Mouse (Mus musculus) spleen, postnatal 36 days (tissue): ENCODE measurements around the gene Htr2c.

Experiments used
- DNase-seq, 2 experiments: peaks; one replicate each; pipeline ENCODE4 v3.0.0; 2022; ENCODE audit warnings: low spot score in 2 of 2, mixed read lengths in 1 of 2

The Htr2c gene

DNA sequence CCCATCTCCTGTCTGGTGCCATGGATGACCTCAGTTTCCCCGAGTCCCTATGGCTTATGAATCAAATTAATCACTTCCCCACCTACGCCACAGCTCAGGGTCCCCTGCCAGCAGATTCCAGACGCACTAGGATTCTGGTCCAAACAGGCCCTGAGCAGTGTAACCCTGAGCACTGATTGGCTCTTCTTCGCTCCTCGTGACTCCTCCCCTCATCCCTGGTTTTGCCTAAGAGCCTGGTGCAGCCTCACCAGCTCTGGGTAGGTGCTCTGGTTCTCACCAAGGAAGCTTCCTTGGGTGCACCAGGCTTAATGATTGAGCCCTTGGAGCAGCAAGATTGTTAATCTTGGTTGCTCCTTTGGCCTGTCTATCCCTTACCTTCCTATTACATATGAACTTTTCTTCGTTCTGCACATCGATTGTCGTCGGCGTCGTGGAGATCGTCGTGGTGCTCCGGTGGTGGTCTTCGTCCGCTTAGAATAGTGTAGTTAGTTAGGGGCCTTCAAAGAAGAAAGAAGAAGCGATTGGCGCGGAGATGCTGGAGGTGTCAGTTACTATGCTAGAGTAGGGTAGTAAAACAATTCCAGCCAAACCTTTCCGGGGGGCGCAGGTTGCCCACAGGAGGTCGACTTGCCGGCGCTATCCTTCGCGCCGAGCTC is at the start of gene Htr2c:
Htr2c (plus strand) TSS at position 256 of the 656 bp plus-strand sequence.
- no peak for DNase-seq

DNA sequence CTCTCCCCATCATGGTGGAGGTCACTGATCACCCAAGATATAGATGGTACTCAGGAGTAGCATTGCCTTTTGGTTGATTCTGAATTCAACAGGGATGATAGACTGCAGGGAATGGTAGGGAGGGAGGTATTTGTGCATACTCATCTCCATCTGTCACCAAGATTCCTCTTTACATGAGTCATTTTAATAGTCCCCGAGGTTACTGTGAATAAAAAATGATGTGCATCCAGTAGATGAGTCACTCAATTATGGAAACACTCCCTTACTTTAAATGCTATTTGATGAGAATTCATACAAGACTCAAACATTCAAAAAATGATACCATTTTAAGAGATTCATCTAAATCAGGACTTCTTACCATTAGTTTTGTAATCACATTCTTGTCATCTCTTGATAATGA is 34.1 kb upstream of the Htr2c start:
- no peak for DNase-seq

DNA sequence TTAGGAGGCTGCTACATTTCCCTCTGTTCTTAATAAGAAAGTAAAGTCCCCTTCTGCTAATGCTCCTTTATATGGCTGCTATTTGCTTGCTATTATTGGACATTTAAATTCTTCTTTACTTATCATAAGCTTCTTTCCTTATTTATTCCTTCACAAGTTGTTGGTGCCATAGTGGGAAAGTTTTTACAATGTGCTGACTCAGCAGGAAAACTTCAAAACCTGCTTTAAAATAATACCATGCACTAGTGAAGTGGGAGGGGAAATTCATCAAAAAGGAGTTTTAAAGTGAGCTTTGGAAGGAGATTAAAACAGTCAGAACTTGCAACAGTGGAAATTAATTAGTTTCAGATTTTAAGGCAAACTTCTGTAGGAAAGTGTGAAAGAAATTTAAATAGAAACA is 26.0 kb upstream of the Htr2c start:
- no peak for DNase-seq

DNA sequence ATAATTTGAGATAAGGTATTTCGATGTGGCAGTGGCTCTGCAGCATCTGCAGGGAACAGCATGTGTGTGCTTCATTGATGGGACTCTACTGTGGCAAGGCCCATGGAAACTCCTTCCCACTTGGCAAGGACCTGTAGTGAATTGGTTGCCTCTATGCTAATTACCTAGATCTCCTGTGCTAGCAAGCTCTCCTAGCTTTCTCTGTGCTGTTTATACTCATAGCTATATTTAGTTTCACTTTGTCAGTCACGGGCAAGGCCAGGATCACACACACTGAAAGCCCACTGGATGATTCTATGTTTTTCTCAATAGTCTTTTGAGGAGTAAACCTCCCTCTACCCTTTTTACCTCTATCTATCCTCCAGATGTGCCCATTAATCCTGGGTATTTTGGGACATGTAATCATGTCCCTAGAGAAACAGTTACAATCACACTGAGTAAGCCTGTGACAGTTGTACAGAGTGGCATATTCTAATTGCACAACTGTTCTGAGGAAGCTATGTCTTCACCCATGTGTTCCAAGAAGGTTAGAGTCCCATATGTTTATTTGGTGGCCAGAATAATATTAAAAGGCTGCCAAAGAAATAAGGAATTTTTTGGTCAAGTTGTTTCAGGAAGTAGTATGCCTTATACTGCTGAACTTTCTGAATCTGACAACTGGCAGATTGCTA is 16.0 kb upstream of the Htr2c start:
- no peak for DNase-seq

DNA sequence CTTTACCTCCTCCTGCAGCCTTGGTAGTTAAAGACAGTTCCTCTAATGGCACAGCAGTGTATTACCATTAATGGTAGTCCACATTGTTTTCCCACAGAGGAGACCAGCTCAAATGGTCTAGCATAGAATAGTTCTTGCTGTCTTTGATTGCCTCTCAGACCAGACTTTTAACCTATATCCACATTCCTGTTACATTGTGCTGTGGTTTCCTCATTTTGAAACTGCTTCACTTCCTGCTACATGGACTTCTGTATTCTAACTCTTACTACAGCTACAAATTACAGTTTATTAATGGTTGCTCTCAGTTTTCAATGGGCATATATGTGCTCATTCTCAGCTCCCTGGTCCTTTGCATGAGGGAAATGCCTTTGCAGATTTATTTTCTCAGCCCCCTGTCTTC is 15.3 kb upstream of the Htr2c start:
- DNase-seq, result no peak

DNA sequence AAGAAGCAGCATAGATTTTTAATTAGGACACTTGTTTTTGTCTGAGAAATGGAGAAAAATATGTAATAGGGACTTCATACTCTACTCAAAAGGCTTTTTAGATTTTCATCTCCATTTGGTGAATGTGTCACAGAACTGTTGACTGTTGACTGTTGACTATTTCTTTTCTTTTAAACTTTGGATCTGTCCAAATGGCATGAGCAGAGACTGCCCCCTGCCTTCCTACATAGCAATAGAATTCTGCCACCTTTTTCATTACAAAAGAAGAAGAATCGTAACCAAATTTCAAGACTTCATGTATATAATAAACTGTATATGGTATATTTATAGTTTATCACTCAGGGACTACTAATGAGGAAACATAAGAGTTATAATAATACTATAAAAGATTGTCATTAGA is 3.7 kb upstream of the Htr2c start:
- DNase-seq, result no peak

DNA sequence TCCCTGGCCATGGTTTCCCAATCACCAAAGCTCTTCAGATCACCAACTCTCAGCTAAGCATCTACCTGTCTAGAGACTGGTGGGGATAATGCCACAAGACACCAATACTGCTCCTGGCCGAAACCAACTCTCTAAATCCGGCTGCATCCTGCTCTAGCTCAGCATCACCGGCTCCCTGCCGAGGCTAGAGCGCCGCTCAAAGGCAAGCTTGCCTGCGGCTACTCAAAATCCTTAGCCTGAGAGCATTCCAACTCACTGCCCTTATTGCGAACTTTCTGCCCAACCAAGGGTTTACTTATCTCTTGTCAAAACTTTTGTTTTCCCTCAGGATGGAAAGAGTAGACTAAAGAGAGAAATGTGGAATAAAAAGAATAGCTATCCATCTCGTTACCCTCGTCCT is 2.4 kb upstream of the Htr2c start:
- DNase-seq, result no peak

DNA sequence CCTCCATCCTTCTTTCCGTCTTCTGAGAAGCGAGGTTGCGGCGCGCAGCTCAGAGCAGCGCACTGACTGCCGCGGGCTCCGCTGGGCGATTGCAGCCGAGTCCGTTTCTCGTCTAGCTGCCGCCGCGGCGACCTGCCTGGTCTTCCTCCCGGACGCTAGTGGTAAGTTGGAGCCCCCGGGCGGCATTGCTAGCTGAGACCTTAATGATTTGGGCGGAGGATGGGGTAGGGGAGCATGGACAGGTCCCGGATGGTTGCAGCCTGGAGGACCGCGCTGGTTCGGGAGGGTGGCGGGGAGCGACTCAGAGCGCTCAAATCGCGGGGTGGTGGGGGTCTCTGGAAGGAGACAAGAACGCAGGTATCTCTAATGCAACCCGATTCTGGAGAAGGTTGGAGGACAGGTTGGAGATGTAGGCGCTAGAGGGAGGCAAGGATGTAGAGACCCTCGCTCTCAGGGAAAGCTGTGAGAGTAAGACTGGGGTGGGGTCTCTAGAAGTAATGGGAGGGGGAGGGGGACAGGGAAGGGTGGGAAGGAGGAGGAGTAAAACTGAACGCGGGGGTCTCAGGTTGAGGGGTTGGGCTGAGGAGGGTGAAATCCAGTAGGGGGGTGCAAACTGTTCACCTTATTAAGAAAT is 718 bp downstream of the Htr2c start:
- DNase-seq, result no peak

DNA sequence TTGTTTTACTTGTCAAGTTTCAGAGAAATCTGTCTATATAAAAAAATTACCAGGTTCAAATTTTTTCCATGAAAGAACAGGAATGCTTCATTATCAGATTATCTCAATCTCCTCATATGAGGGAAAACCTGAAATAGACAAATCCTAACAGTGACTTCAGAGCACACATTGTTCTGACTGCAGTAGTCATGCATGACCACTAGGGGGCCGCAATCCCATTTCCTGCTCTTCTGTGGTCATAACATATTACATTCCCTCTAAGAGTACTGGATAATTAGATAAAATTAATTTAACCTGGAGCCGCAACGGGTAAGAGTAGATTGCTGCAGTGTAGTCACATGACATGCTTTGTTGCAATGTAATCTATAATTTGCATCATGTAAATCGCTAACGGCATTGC is 17.6 kb downstream of the Htr2c start:
- no peak for DNase-seq

DNA sequence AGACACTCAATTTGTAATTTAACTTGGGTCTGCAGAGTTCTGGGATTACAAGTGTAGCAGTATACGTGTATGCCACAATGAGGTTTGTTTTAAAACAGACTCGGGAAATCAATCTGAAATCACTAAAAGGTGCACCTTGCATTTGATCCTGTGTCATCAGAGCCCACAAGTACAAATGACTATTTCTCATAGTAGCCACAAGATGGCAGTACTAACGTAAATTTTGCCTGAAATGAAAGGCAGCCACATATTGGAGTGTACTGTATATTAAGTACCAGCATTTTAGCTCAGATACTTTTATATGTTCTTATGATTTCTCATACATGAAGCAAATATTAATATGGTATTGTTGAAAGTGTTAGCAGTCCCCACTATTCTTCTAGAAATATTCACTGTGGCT is 93.4 kb downstream of the Htr2c start:
- DNase-seq, result no peak

DNA sequence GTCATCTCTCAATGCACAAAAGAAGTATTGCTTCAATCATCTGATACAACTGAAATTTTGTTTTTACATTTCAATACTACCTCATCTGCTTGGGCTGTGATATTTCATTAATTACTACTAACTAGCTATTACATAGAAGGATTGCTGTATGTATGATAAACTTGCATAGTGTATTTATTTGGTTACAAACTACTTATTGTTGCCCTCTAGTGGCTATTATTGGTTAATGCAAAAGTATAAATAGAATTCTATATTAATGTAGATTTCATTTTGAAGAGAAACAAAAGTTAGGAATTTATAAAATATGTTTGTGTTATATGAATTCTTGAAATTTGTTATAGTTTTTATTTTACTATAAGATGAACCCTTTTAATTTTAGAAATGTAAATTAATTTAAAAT is 109.3 kb downstream of the Htr2c start:
- DNase-seq, result no peak

DNA sequence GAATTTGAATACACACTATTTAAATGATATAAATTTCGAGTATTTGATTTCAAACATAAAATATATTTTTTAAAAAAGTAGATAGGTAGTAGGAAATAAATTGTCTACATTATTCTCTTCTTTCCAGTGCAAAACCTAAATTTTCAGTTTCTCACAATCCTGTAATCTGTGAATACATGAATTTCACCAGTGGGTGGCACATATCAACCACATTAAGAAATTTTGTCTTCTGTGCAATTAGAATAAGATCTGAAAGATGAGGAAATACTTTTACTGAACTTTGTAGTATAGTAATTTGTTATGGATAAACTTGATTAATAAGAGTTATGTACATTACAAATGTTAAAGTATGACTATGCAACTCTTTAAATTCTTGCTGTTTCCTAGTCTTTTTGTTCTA is 156.8 kb downstream of the Htr2c start:
- DNase-seq, result no peak

DNA sequence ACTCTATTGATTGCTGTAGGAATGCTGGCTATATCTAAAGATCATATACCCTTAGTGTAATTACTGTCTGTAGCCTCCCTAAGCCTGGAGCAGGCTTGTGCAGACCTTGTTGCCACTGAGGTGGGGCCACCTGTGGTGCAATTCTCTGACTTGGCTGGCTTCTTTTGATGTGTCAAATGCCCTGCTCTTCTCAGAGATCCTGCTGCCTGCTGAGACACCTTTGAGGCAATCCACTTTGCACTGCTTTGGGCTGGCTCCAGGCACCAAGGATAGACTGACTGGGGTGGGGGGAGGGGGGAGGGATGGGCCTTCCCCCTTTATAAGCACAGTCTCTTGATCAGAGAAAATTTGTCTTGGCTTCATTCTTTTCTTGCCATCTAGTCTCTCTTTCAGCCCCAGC is 252.9 kb downstream of the Htr2c start:
- no peak for DNase-seq

DNA sequence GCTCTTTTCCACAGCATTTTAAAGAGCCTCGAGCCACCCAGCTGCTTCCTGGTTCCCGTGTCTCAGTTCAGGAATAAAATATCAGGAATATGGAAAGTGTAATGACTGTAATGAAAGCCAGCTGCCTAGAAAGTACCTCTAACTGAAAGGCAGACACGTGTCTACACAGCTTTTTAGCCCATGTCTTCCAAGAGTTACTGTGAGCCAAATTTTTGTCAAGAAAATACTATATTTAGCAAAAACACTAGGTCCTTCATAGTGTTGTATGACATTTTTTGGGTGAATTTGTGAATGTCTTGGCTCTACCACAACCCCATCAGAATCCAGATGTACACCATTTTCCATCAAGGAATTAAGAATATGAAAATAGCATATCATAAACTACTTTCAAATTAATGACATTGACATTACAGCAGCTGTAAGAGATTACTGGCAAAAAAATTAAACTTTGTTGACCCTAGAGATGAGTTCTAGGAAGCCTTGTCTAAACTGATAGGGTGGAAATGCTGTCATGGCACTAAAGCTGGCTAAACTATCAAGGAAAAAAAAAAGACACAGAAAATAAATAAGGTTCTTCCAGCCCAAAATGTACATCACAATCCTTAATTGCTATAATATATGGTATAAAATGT is 255.2 kb downstream of the Htr2c start:
- no peak for DNase-seq

DNA sequence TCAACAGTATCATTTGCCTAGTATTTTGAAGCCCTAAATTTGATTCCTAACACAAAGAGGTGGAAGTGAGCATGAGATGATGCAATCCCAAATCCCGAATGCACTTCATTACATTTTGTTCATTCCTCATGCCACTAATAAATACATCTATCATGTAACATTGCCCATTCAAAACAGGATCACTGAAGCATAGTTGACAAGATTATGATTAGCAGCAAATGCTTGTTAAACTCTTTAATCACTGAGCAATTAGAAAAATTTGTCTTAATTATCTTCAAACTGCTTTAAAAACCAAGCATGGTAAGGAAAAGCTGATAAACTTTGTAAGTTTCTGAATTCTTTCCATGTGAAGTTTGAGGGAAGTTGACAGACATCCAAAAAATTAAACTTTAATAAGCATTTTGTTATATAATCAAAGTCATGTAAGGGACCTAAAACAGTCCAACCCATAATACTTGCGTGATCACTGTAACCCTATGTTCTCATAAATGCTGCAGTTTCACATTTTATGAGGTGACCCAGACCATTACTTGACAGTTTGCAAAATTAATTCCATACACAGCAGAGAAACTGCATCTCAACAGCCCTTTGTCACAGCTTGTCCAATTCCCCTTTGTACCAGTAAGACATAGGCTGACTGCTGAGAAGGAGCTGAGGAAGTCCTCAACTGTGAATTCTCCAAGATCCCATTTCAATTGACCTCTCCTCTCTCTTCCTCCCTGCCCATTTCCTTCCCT is 276.7 kb downstream of the Htr2c start:
- DNase-seq, result no peak
